Mouse (Mus musculus) MEL (cell line): ENCODE data around the gene Wars. TPM values are rescaled to one million over a fixed set of nuclear protein-coding genes. Genes with fewer than 3 reads are reported as not detected.

ENCODE experiments used
- DNase-seq: peaks from one replicate; pipeline ENCODE4 v3.0.0; 2011; ENCODE audit warnings: low read depth, low spot score
- H3K27ac ChIP-seq: 2 replicates; pipeline ENCODE4 v1.5.1; 2012; ENCODE audit warnings: low read depth, mild to moderate bottlenecking, control low read depth, low read length, moderate library complexity; ENCODE audit not compliant: control insufficient read depth
- H3K27me3 ChIP-seq, 2 experiments: fragments of 150-350 bp in 1 of 2; sonication (generic) in 1 of 2; 2 replicates each; pipeline ENCODE4 v1.6.1; 2012; ENCODE audit warnings: low read length in 2 of 2, mild to moderate bottlenecking in 2 of 2, improper control_type of control experiment in 1 of 2, moderate library complexity in 1 of 2; ENCODE audit not compliant: insufficient read depth in 2 of 2, control insufficient read depth in 1 of 2
- H3K36me3 ChIP-seq, 2 experiments: 2 replicates each; pipeline ENCODE4 v1.6.1; 2012 to 2014; ENCODE audit warnings: low read length in 2 of 2, improper control_type of control experiment in 1 of 2, inconsistent platforms in 1 of 2, mild to moderate bottlenecking in 1 of 2; ENCODE audit not compliant: insufficient read depth in 2 of 2, control insufficient read depth in 1 of 2
- H3K4me1 ChIP-seq, 2 experiments: fragments of 150-350 bp in 1 of 2; sonication (generic) in 1 of 2; 2 replicates each; pipeline ENCODE4 v1.6.1; 2012; ENCODE audit warnings: low read length in 2 of 2, improper control_type of control experiment in 1 of 2, mild to moderate bottlenecking in 1 of 2; ENCODE audit not compliant: insufficient read depth in 2 of 2, control insufficient read depth in 1 of 2
- H3K4me3 ChIP-seq, 2 experiments: fragments of 150-350 bp in 1 of 2; sonication (generic) in 1 of 2; 2 replicates each; pipeline ENCODE4 v1.5.1; 2012; ENCODE audit warnings: low read depth in 2 of 2, low read length in 2 of 2, mild to moderate bottlenecking in 2 of 2, moderate library complexity in 2 of 2, control low read depth in 1 of 2, improper control_type of control experiment in 1 of 2; ENCODE audit not compliant: control insufficient read depth in 1 of 2, insufficient read depth in 1 of 2
- H3K79me2 ChIP-seq: 2 replicates; pipeline ENCODE4 v1.6.1; 2012; ENCODE audit warnings: mild to moderate bottlenecking, low read length, moderate library complexity; ENCODE audit not compliant: control insufficient read depth, poor library complexity, insufficient read depth
- H3K9ac ChIP-seq: 2 replicates; pipeline ENCODE4 v1.6.1; 2012; ENCODE audit warnings: low read depth, mild to moderate bottlenecking, control low read depth, low read length, moderate library complexity; ENCODE audit not compliant: control insufficient read depth, poor library complexity, severe bottlenecking
- H3K9me3 ChIP-seq: fragments of 150-350 bp; sonication (generic); replicated peaks from 2 replicates; pipeline ENCODE4 v1.6.1; 2012; ENCODE audit warnings: mild to moderate bottlenecking, low read length, improper control_type of control experiment, moderate library complexity; ENCODE audit not compliant: insufficient read depth
- CHD1 ChIP-seq: IDR thresholded peaks from 2 replicates; pipeline ENCODE4 v1.6.1; 2012; ENCODE audit warnings: low read depth, mild to moderate bottlenecking, inconsistent platforms, low read length, improper control_type of control experiment
- CTCF ChIP-seq, 3 experiments: IDR thresholded peaks in 2 of 3; conservative IDR thresholded peaks in 1 of 3; 2 replicates each; pipeline ENCODE4 v1.5.1; 2011 to 2012; ENCODE audit warnings: low read length in 3 of 3, low read depth in 2 of 3, mild to moderate bottlenecking in 2 of 3, improper control_type of control experiment in 1 of 3, inconsistent platforms in 1 of 3, mixed read lengths in 1 of 3, moderate library complexity in 1 of 3; ENCODE audit not compliant: control insufficient read depth in 1 of 3, insufficient read depth in 1 of 3, poor library complexity in 1 of 3, severe bottlenecking in 1 of 3
- ELF1 ChIP-seq: IDR thresholded peaks from 2 replicates; pipeline ENCODE4 v1.6.1; 2014; ENCODE audit warnings: low read depth, mild to moderate bottlenecking, inconsistent platforms, low read length, improper control_type of control experiment, moderate library complexity
- ETS1 ChIP-seq: IDR thresholded peaks from 2 replicates; pipeline ENCODE4 v1.6.1; 2012; ENCODE audit warnings: low read depth, mild to moderate bottlenecking, inconsistent platforms, low read length, improper control_type of control experiment, moderate library complexity
- GABPA ChIP-seq: IDR thresholded peaks from 2 replicates; pipeline ENCODE4 v1.6.1; 2012; ENCODE audit warnings: low read depth, mild to moderate bottlenecking, inconsistent platforms, low read length, improper control_type of control experiment, moderate library complexity
- GATA1 ChIP-seq: IDR thresholded peaks from 2 replicates; pipeline ENCODE4 v1.6.1; 2011; ENCODE audit warnings: low read depth, low read length, improper control_type of control experiment
- HCFC1 ChIP-seq: IDR thresholded peaks from 2 replicates; pipeline ENCODE4 v1.6.1; 2012; ENCODE audit warnings: low read depth, mild to moderate bottlenecking, inconsistent platforms, low read length, improper control_type of control experiment, moderate library complexity
- JUND ChIP-seq: IDR thresholded peaks from 2 replicates; pipeline ENCODE4 v1.6.1; 2011; ENCODE audit warnings: low read depth, mild to moderate bottlenecking, improper control_type of control experiment, low read length
- MAFK ChIP-seq: IDR thresholded peaks from 2 replicates; pipeline ENCODE4 v1.6.1; 2011; ENCODE audit warnings: low read depth, mild to moderate bottlenecking, low read length, improper control_type of control experiment, borderline replicate concordance
- MAX ChIP-seq: IDR thresholded peaks from 2 replicates; pipeline ENCODE4 v1.6.1; 2011; ENCODE audit warnings: low read length, improper control_type of control experiment
- MEF2A ChIP-seq: IDR thresholded peaks from 2 replicates; pipeline ENCODE4 v1.6.1; 2014; ENCODE audit warnings: low read depth, mild to moderate bottlenecking, inconsistent platforms, low read length, improper control_type of control experiment; ENCODE audit not compliant: poor library complexity, insufficient replicate concordance, severe bottlenecking; ENCODE audit errors: extremely low read depth
- NELFE ChIP-seq: IDR thresholded peaks from 2 replicates; pipeline ENCODE4 v1.6.1; 2011; ENCODE audit warnings: low read depth, low read length, improper control_type of control experiment
- POLR2A ChIP-seq, 2 experiments: IDR thresholded peaks; 2 replicates each; pipeline ENCODE4 v1.6.1; 2011 to 2012; ENCODE audit warnings: low read length in 2 of 2, mild to moderate bottlenecking in 2 of 2, control low read depth in 1 of 2, improper control_type of control experiment in 1 of 2, low read depth in 1 of 2, moderate library complexity in 1 of 2; ENCODE audit not compliant: control insufficient read depth in 1 of 2, insufficient read depth in 1 of 2, poor library complexity in 1 of 2
- POLR2AphosphoS2 ChIP-seq: IDR thresholded peaks from 2 replicates; pipeline ENCODE4 v1.6.1; 2011; ENCODE audit warnings: low read length, improper control_type of control experiment
- POLR2AphosphoS5 ChIP-seq: IDR thresholded peaks from 2 replicates; pipeline ENCODE4 v1.6.1; 2012; ENCODE audit warnings: low read depth, borderline replicate concordance, mild to moderate bottlenecking, inconsistent platforms, low read length, moderate library complexity, mixed read lengths
- RAD21 ChIP-seq: IDR thresholded peaks from 2 replicates; pipeline ENCODE4 v1.6.1; 2011; ENCODE audit warnings: mild to moderate bottlenecking, low read depth, low read length, improper control_type of control experiment
- SIN3A ChIP-seq: IDR thresholded peaks from 2 replicates; pipeline ENCODE4 v1.6.1; 2012; ENCODE audit warnings: low read length, improper control_type of control experiment, inconsistent platforms
- SMC3 ChIP-seq: IDR thresholded peaks from 2 replicates; pipeline ENCODE4 v1.6.1; 2011; ENCODE audit warnings: low read depth, low read length, improper control_type of control experiment
- USF1 ChIP-seq: IDR thresholded peaks from 2 replicates; pipeline ENCODE4 v1.6.1; 2014; ENCODE audit warnings: low read depth, mild to moderate bottlenecking, inconsistent platforms, low read length, improper control_type of control experiment, moderate library complexity
- USF2 ChIP-seq, 2 experiments: IDR thresholded peaks; 2 replicates each; pipeline ENCODE4 v1.6.1; 2011 to 2012; ENCODE audit warnings: improper control_type of control experiment in 2 of 2, low read length in 2 of 2, borderline replicate concordance in 1 of 2, inconsistent platforms in 1 of 2, low read depth in 1 of 2, mild to moderate bottlenecking in 1 of 2; ENCODE audit not compliant: insufficient read depth in 1 of 2
- ZC3H11A ChIP-seq: IDR thresholded peaks from 2 replicates; pipeline ENCODE4 v1.6.1; 2012; ENCODE audit warnings: low read depth, mild to moderate bottlenecking, inconsistent platforms, low read length, improper control_type of control experiment
- ZKSCAN1 ChIP-seq: IDR thresholded peaks from 2 replicates; pipeline ENCODE4 v1.6.1; 2012; ENCODE audit warnings: low read depth, mild to moderate bottlenecking, inconsistent platforms, low read length, improper control_type of control experiment, moderate library complexity
- ZNF384 ChIP-seq: IDR thresholded peaks from 2 replicates; pipeline ENCODE4 v1.6.1; 2012; ENCODE audit warnings: low read depth, mild to moderate bottlenecking, inconsistent platforms, low read length, improper control_type of control experiment
- polyA plus RNA-seq, 2 experiments: library from polyadenylated mRNA; stranded (reverse) in 1 of 2; unstranded in 1 of 2; fragments of >175 nt in 1 of 2; fragments of >200 nt in 1 of 2; gene quantifications; 2 replicates each; pipeline versions ENCODE4 v1.2.1 to v1.2.4; 2012; ENCODE audit warnings: low replicate concordance in 2 of 2, low read depth in 1 of 2; ENCODE audit not compliant: insufficient read length in 2 of 2, insufficient read depth in 1 of 2, missing spikeins in 1 of 2
- total RNA-seq: library from RNA; depleted of rRNA; stranded (reverse); fragments of 300-350 nt; gene quantifications from 2 replicates; pipeline ENCODE4 v1.2.3, GENCODE M21; 2012

Wars gene
- total and polyA plus RNA-seq, 3 experiments, result 85.7 to 836 (median 98.4) TPM

GRCm38 (mm10) chr12:108916447-108917042 lies 22.6 kb upstream of the Wars start:
- no peak for DNase-seq
- Histone ChIP-seq H3K27ac (no peak overlapping the region), H3K9me3 (no peaks in the 10 kb centered on the region), H3K9ac (no peak overlapping the region), H3K27me3 (no peaks in the 10 kb centered on the region), H3K79me2 (no peaks in the 10 kb centered on the region), H3K4me1 (no peaks in the 10 kb centered on the region), H3K36me3 (no peaks in the 10 kb centered on the region), H3K4me3 (no peak overlapping the region)
- TF ChIP-seq ZKSCAN1, result no peak
- TF ChIP-seq ZC3H11A, result no peak
- TF ChIP-seq MAX, result no peak
- TF ChIP-seq GABPA, result no peak
- no peak for TF ChIP-seq NELFE
- no peak for TF ChIP-seq CTCF (IDR thresholded peaks at IDR 0.05 in 2 of 3, conservative IDR thresholded peaks at IDR 0.05 in 1 of 3; ENCODE audit: control insufficient read depth in 1 of 3, insufficient read depth in 1 of 3, low read depth in 2 of 3, low read length in 3 of 3, poor library complexity in 1 of 3, severe bottlenecking in 1 of 3)
- TF ChIP-seq POLR2A (IDR thresholded peaks at IDR 0.05; ENCODE audit: control insufficient read depth in 1 of 2, insufficient read depth in 1 of 2, low read depth in 1 of 2, low read length in 2 of 2, poor library complexity in 1 of 2), result no peak
- no peak for TF ChIP-seq HCFC1
- no peak for TF ChIP-seq MAFK
- no peak for TF ChIP-seq SMC3
- no peak for TF ChIP-seq POLR2AphosphoS2
- TF ChIP-seq ZNF384, result no peak
- TF ChIP-seq ETS1, result no peak
- no peak for TF ChIP-seq GATA1
- TF ChIP-seq SIN3A, result no peak
- TF ChIP-seq JUND, result no peak
- no peak for TF ChIP-seq RAD21
- no peak for TF ChIP-seq CHD1
- no peak for TF ChIP-seq ELF1

DNA sequence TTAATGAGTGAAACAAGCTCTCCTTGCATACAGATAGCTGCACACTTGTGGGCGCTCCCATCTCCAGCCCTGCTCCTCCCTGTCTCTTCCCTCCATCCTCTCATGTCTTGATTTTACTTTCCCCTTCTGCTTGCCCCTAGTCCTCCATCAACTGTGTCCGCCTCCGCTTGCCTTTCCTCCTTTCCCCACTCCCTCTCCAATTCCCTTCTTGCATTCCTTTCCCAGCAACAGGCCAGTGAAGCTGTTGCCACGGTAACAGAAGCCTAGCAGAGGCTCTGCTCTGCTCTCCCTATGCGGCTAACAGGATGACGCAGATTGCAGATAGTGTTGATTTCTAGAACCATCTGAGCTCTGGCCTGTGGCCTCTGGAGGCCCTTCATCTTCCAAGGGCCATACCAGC lies 21.9 kb upstream of the Wars start:
- Histone ChIP-seq H3K36me3 (no peaks in the 10 kb centered on the region), H3K4me1 (no peaks in the 10 kb centered on the region)
- DNase-seq, result no peak

More for the DNA sequence above, 21.9 kb upstream of the Wars start:
- H3K9me3 ChIP-seq, result no peaks in the 10 kb centered on the region
- H3K9ac ChIP-seq, result no peak overlapping the region
- TF ChIP-seq ELF1, result no peak
- no peak for TF ChIP-seq GATA1
- no peak for TF ChIP-seq HCFC1
- TF ChIP-seq POLR2AphosphoS5, result no peak
- TF ChIP-seq ZNF384, result no peak
- TF ChIP-seq MEF2A, result no peak
- no peak for TF ChIP-seq MAFK
- TF ChIP-seq RAD21, result no peak
- no peak for TF ChIP-seq USF2 (IDR thresholded peaks at IDR 0.05; ENCODE audit: borderline replicate concordance in 1 of 2, insufficient read depth in 1 of 2, low read depth in 1 of 2, low read length in 2 of 2)
- TF ChIP-seq USF1, result no peak
- no peak for TF ChIP-seq POLR2AphosphoS2
- H3K79me2 ChIP-seq, result no peaks in the 10 kb centered on the region
- no peak overlapping the region for H3K4me3 ChIP-seq
- no peaks in the 10 kb centered on the region for H3K27me3 ChIP-seq
- H3K27ac ChIP-seq, result no peak overlapping the region
